Mouse (Mus musculus) layer of hippocampus, adult 8-10 months (tissue): Measurements from ENCODE around the gene 2410004P03Rik. TPM values are rescaled to one million over a fixed set of nuclear protein-coding genes. Genes with fewer than 3 reads are reported as not detected.

Experiments
- DNase-seq, 2 experiments: peaks; one replicate each; pipeline ENCODE4 v3.0.0; 2022; ENCODE audit warnings: low spot score in 2 of 2
- total RNA-seq, 4 experiments: library from RNA; stranded (reverse); gene quantifications; 2 replicates each; pipeline ENCODE4 v1.2.4; 2022

2410004P03Rik gene
- 1 to 10 TPM in 2 of 4 experiments, under 1 TPM in 2; 0.37 to 1.2 (median 1.0) TPM for total RNA-seq

DNA sequence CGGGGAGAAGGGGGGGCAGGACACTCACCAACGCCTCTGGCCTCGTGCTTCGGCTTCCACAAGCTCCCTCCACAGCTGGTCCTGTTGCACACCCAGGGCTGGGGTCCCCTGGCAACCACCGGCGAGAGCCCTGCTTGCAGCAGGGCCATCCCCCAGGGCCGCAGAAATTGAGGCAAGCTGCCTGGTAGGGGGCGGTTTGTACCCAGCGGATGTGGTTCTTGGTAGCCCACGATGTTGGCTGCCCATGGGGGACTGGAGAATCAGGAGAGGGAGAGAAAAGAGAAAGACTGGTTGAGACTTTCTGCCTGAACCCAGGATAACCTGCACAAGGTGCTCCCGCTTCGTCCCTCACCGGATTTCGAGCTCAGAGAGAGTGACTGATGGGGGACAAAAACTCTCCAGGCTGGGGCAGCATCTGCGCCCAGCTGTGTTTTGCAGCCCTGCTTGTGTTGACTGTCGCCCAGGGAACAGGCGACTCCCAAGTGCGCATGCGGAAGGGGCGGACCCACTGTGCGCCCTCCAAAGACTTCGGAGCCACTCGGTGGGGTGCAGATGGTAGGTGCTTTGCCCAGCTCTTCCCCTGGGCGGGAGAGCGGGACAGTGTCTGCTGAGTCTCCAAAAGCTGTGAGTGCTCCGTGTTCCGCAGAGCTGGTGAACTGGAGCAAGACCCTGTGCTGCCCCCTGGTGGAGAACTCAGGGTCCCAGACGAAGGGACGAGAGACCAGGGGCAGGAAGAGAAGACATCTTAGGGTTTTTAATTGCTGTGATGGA is at the start of gene 2410004P03Rik:
2410004P03Rik (minus strand) TSS at position 628 of the 771 bp plus-strand sequence.
- DNase-seq: peak in 1 of 2 experiments; percentile 68

DNA sequence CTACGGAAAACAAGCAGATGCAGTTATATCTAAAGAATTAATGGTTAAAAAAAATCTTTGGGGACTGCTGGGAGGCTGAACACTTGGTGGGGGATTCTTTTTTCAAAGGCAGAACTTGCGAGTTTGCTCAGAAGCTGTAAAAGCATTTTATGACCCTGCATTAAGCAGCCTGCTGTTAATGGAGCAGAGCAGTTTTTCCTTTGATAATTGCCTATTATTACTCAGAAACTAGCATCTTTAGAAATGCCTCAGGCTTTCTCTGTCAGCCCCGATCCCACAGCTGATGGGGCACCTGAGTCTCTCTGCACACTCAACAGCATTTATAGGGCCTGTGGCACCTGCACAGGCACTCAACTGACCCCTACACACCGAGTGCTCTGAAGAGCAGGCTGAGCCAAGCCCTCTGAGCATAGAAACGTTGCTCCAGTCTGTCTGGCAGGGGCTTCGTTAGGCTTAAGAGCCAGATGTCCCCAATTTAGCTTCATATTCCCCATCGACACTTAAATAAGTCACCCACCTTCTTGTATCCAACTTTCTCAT is 49.7 kb upstream of the 2410004P03Rik start:
- no peak for DNase-seq

DNA sequence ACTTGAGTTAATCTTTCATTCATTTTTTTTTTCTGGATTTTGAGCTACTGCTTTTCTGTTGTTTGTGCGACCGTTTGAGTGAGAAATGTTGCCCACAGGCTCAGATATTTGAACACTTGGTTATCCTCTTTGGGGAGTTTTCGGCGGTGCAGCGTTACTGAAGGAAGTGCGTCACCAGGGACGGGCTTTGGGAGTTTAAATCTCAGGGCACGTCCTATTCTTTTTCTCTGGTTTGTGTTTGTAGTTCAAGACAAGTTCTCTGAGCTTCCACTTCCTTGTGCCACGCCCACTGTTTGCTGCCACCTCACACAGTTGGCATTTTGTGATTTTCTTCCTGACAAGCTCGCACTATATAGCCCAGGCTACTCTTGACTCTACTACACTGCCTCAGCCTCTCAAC is 47.0 kb upstream of the 2410004P03Rik start:
- no peak for DNase-seq

DNA sequence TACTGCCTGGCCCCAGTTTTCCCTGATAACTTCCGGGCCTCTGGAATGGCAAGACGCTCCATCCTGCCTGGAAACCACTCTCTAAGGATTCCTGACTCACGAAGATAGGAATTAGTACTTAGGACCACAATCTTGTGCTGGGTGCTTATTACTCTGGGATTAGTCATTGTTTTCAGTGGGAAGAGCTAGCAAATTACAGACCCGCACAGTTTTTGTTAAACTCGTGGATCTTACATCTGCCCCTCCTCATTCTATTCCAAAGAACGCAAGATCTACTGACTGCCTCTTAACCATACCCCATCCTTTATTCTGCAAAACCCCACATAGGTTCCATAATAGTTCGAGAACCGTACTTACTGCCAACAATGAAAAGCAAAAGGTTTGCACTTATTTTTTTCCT is 45.6 kb upstream of the 2410004P03Rik start:
- DNase-seq: no peak

DNA sequence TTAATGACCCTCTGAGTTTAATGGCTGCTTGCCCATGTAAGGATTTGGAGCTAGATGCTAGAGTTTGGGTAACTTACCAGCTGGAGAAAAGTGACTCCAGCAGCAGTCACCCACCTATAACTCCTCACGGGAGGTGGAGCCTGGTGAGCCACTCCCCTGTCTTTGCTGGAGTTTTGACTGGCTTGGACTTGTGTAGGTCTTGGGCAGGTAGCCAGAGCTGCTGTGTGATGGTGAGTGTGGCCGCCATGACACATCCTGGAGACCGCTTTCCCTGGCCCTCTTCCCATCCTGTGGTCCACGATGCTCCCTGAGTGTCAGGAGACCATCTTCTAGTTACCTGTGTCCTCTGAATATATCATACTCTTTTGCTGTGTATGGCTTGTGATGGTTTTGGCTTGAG is 44.2 kb upstream of the 2410004P03Rik start:
- DNase-seq: no peak

DNA sequence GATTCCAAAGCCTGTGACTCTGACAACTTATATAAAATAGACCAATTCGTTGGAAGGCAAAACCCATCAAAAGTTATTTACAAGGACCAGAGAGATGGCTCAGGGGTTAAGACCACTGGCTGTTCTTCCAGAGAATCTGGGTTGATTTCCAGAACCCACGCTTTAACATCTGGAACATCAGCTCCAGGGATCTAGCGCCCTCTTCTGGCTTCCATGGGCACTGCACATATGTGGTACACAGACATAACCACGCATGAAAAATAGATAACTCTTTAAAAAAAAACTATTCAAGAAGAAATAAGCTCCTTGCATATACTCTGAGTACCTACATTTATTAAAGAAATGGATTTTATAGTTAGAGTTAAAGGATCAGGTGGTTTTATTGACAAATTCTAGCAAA is 43.2 kb upstream of the 2410004P03Rik start:
- no peak for DNase-seq

DNA sequence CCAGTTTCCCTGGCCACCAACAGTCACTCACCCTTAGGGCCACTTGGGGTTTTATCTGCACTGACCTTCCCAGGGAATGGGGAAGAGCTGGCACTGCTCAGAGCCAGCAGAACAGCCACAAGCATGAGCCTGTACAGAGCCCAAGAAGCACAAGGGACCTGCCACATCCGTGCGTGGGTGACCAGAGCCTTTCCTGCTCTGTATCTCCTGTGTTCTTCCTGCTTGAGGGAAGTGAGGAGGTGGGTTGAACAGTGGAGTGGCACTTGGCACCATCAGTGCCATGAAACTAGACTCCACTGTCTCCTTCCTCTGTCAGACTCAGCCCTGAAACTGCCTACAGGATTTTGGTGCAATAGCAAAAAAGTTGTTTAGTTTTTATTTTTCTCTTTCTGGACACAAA is 41.1 kb upstream of the 2410004P03Rik start:
- no peak for DNase-seq

DNA sequence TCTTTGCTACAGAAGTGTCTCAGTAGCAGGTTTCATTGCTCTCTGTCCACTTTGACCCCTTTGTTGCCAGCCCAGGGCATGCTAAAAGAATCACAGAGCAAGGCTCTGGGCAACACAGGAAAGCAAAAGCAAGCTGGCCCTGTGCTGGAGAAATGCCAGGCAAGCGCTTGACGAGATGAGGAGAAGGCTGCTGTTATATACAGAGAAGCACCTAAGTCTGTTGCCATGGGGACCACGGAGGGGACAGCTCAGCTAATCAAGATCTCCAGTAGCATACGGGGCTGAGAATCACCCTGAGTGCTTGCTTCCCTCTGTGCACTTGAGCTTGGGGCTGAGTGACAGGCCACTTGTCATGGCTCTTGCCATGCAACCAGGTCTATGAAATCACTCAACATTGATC is 39.5 kb upstream of the 2410004P03Rik start:
- peak in 1 of 2 experiments; percentile 41 for DNase-seq

DNA sequence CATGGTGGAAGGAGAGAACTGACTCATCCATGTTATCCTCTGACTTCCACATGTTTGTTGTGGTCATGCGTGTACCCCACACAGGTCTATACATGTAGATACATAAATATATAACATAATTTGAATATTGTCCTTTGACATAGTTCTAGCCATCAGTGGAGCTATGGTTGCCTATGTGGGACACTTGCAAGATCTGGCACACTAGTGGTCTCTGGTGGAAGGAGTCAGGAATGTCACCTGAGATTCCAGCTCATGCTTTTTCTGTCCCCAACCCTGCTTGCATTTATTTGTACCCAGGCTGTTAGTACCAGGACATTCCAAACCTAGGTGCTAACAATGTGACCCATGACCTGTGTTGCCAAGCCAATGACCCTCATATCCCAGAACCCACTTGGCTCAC is 38.3 kb upstream of the 2410004P03Rik start:
- no peak for DNase-seq

DNA sequence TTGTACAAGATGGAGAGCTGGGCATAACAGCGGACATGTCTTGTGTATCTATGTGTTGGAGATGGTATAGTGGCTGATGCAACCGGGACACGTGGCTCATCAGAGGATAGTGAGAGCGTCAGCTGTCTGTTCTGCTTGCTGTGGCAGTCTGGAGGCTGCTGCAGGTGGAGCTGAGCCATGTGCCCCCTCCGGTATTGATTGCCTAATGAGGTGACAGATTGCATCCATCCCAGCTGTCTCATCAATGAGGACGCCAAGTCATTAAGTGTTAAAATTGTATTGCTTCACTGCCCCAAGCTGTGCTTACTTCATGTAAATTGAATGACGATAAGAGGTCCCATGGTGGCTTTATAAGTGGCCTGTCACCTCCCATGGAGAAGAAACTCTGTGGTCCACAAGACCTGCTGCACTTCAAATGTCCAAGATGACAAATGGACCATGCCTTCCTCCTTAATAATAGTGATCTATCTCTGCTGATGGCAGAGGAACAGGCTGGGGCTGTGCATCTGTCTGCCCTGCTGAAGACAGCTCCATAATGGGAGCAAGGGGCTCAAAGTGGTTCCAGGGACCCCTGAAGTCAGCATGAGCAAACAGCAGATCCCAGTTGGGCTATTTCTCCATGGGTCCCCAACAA is 37.6 kb upstream of the 2410004P03Rik start:
- peak; percentile 59 to 61 for DNase-seq

DNA sequence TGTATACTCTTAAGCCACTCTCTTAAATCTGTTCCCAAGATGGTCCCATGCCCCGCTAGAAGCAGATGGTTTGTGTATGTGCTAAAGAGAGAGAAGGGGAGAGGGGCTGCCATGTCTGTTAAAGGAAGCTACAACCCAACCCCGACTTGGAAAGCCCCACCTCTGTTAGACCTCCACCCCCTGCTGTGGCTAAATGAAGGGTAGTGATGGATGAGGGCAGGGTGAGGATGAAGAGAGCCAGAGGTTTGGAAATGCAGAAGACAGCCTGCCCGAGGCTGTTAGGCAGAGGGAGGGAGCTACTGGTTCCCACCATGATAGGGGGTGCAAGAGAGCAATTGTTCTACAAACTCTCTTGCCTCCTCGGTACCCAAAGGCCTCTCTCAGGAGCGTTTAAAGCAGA is 31.8 kb upstream of the 2410004P03Rik start:
- DNase-seq: no peak

DNA sequence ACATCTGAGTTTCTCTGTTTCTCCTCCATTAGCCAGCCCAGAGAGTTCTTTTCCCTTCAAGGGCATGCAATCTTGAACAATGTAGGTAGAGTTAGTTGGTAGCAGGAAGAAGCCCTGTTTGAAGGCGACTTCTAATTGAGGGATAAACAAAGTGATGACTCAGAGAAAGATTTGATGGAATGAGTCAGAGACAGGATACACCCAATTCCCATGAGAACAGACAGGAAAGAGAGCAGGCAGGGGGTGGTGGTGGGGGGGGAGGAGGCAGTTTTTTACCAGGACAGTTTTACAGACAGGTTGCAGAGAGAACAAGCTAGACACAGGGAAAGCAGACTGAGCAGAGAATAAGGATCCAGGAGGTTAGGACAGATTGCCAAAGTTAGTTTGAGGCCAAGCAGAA is 29.0 kb upstream of the 2410004P03Rik start:
- DNase-seq: no peak

DNA sequence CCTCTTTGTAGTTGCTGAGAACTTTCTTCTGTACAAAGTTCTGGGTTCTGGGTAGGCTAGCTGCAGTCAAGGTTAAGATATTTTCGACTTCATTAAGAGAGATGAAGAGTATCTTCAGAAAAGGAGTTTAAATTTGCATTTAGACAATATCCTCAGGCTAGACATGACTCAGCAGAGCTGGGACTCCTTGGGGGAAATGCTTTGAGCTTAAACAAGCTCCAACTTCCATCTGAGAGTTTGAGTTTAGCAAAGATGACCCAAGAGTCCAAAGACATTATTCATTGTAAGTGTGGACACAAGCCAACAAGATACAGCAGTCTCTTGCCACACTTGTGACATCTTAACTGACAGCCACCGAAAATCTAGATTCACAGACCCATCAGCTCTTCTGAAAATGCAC is 27.9 kb upstream of the 2410004P03Rik start:
- DNase-seq: no peak

DNA sequence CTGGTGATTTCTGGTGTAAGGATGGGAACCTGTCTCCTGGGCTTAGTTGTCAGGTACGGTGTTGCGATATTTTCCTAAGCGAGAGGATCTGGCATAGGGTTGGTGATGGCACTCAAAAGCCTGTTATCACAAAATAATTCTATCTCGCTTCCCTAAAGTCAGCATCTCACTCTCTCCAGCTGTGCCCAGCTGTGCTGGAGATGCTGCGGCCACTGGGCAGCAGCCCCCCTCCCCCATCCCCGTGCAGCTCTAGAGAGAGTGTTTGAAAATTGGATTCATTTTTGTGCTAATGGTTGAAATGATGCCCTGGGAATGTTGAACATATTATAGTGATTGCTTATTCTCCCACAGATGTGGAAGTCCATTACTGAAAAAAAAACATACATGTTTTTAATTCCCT is 26.7 kb upstream of the 2410004P03Rik start:
- DNase-seq: no peak

DNA sequence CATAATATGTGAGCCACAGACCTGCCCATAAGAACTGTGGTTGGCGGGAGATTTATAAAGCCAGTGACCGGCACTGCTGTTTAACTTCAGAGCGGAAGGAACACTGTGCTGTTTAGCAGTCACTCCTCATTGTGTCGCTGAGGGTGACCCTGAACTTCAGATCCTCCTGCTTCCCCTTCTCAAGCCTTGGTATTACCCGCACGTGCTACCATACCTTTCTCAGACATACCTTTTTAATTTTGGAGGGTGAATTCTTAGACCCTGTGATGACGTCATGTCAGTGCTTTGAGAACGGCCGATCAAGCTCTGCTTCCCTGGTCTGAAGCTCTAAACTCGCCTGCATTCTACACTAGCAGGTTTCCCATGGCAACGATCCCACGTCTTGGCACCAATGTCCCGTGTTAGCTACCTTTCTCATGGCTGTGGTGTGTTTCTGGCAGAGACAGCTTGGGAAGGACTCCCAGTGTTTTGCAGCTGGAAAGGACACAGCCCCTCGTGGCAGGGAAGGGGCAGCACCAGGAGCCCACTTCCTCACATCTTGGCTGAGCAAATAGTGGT is 25.6 kb upstream of the 2410004P03Rik start:
- peak in 1 of 2 experiments; percentile 56 for DNase-seq

DNA sequence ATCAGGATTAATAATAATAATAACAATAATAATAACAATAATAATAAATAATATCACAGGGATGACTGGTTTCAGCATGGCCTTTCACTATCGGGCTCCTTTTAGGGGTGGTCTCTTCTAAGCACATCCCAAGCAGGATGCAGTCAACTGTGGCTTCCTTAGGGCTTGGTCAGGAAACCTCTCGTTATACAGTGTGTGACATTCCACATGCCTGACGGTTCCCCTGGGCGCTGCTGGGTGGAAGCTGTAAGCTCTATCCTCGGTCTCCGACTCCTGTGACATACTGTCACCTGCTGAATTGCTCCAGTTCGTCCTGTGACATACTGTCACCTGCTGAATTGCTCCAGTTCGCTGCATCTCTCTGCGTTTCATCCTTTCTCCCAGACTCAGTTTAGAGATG is 25.0 kb upstream of the 2410004P03Rik start:
- DNase-seq: no peak

DNA sequence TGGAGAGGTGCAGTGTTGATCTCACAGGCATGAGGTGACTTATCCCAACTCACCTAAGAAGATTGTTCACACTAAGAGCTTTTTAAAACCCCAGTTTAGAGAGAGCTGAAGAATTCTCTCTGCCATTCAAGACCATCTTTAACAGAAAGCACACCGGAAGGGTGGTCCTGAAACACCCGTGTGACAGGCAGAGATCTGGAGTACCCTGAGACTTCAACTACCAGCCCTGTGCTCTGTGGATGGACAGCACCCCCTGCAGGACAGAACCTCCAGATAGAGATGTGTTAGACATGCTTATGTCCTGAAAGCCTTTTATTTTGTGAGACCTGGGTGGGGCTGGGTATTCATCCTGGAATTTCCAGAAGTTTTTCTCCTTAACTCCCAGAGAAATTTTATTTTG is 23.6 kb upstream of the 2410004P03Rik start:
- no peak for DNase-seq

DNA sequence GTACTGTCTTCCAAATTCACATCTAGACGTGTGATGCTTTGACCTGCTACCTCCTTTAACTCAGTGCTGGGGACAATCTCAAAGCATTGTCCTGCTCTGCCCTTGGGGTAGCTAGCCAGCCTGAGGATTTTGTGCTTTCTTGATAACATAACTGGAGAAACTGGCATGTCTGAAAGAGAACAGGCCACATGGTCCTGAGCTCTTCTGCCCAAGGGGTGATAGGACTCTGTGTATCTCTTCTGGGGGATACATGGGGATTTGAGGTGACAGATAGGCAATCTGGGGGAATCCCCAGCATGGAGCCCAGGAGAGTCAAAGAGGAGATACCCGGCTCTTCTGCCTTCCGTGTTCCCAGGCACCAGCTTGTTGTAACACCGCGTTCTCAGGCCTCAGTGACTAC is 23.1 kb upstream of the 2410004P03Rik start:
- DNase-seq: no peak

DNA sequence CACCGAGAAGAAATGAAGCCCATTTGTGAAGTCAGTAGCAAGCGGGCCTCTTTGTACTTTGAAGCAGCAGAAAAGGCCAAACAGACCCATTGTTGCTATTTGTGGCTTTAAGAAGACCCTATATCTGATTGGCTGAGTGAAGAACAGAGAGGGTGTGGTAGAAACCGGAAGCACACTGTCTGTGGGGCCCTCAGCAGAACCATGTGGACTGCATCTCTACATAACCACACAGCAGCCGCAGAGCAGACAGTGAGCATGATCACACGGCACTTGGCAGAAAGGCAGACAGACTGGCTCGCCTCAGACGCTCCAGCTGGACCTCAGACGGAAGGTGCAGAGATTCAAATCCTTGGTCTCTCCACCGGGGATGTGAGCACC is 21.9 kb upstream of the 2410004P03Rik start:
- DNase-seq: no peak

DNA sequence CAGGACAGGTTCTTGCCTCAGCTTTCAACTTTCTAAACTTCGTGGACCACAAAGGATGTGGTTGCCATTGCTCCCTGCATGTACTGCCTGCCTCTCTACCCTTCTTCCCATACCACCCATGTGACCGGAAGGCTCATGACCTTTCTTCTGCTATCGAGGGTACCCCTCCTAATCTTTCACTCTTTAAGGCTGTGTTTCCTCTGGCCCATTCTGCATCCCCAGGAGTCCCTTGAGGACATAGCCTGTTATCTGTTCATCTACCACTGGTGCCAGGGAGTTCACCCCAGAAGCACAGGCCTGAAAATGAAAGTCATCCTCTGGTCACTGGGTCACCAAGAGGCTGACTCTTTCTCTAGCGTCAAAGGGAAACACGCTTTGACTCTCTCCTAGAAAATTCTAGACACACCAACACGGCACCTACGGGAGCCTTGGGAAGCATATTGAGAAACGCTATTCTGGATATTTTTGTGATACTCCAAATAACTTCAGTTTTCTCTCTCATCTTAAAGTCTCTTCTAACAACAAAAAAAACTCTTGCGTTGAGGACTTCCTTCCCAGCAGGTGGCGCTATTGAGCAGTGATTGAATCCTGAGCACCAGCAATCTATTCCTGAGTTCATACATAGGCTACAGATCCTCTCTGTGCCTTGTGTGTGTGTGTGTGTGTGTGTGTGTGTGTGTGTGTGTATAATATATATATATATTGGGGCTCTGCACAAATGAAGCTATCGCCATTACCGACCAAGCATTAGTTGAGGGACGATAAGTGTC is 21.4 kb upstream of the 2410004P03Rik start:
- DNase-seq: peak; percentile 56 to 82

DNA sequence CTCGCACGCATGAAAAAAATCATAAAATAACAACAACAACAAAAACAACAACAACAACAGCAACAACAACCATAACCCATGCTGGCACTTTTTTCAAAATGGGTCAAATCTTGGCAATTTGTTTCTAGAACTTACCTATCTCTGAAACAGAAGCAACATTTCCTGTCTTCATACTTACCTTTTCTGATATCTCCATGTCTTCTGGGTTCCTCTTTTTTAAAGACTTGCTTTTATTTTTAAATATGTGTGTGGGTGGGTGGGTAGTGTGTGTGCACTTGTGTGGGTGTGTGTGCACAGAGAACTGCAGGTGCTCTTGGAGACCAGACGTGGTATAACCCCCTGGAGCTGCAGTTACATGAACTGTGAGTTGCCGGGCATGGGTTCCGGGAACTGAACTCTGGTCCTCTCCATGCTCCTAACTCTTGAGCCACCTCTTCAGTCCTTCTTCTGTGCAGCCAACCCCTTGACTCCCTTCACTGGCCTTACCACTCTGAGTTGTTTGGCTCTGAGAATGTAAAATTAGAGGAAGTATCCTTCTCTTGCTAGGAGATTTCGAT is 13.1 kb upstream of the 2410004P03Rik start:
- DNase-seq: no peak
